Mouse (Mus musculus) urinary bladder, postnatal 0 days (tissue): ENCODE data around the gene Pan2. TPM values are rescaled to one million over a fixed set of nuclear protein-coding genes. Genes with fewer than 3 reads are reported as not detected.

Experiments
- polyA plus RNA-seq: library from polyadenylated mRNA; unstranded; fragments of >200 nt; fragmentation: Nextera tagmentation; extraction: Ambion mirVana; gene quantifications from 2 replicates; pipeline ENCODE4 v1.2.1, GENCODE M21; 2015

Pan2 gene
- polyA plus RNA-seq: 11.6 and 12.1 TPM in 2 replicates

DNA sequence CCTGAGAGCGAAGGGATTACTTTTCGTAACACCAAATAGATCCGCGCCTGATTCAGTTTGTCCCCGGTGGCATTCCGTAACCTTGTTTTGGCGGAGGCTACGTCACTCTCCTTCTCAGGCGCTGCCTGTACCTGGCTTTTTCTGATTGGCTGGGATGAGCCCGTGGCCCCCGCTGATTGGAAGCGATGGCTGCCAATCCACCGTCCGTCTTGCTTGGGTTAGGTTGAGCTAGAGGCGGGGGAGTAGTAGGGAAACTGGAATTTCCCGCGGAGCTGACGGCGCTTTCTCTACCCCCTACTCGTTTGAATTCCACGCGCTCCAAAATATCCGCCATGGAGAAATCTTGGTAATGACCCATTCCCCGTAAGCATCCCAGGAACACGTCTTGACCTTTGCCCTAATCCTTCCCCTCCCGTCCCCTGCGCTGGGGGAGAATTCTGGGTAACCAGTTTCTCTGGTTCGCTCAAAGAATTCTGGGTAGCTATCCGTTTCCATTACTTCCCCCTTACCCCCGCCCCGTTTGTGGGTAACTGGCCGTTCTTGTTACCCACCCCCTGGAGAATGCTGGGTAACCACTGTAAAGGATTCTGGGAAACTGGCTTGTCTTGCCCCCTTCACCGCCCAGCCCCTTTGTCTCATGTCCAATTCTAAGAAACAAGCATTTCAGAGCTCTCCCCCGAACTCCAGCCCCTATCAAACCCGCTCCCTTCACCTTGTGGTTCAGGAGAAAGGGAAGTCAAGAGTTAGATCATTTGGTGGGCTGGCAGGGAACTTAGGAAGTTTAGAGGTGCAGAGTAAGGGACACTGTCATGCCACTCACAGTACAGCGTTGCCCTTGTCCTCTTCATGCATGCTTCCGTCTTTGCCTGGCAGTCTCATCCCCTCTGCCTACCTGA is at the start of gene Pan2:
Gene Pan2 (plus strand): TSS at position 210 of the 896 bp plus-strand sequence.

DNA sequence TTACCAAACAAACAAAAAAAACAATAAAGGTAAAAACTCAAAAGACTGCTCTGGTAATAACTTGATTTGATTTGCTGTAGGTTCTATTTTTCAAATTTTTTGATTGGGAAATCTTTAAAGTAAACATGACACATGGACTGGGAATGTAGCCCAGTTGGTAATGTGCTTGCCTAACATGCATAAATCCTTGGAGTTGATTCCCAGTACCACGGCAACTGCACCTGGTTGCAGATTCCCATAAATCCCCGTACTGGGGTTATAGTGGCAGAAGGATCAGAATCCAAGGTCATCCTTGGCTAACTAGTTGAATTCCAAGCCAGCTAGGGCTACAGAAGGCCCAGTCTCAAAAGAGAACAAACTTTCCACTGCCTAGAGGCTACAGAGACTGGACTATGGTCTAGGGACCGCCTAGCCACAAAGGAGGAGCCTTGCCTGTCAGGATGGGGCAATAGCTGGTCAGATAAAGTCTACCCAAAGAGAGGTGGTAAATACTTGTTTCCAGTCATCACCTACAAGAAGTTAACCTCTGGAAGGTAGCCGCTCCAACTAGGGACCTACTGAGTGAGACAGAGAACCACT is 49.4 kb upstream of the Pan2 start, which contains the start of gene Apon:
Gene Apon (plus strand): TSS at position 420 of the 579 bp plus-strand sequence.

DNA sequence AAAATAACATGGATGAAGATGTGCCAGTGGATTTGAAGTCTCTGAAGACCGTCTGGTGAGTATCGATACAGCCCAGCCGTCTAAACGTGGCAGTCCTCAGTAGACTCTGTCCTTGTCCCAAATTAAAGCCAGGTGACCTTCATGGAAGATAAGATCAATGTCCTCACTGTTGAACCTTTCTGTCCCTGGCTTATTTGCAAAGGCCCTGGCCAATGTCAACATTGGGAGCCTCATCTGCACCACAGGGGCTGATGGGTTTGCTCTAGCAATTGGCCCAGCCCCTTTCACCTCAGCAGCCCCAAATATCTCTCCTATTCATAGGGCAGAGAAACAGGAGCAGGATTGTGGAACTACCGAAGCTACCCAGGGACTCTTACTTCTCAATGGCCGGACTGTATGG is 34.8 kb upstream of the Pan2 start, which contains the start of gene Apof:
Gene Apof (plus strand): TSS at position 301 of the 400 bp plus-strand sequence.

DNA sequence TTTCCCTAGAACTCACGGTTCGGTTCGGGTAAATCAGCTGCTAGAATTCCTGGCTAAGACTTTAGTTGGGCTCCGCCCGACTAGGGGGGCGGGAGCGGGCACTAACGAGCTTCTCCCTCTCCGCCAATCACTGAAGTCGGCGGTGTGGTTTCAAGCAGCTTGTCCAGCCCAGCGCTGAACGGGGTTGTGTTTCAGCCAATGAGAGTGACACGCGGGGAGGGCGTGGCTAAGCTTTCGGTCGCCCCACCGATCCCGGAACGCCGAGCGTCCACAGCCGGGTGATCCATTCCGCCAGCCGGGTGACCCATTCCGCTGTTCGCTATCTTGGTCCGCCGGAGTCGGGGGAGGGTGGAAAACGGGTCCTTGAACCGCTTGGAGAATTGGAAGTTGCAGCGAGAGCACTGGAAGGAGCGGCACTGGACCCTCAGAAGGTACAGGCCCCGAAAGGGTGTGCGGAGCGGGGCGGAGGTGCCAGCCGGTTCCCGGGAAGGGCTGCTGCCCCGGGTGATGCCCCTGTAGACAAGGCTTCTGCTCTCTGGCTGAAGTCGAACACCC is 32.8 kb upstream of the Pan2 start, which contains the start of gene Stat2:
Gene Stat2 (plus strand): TSS at position 273 of the 555 bp plus-strand sequence.

DNA sequence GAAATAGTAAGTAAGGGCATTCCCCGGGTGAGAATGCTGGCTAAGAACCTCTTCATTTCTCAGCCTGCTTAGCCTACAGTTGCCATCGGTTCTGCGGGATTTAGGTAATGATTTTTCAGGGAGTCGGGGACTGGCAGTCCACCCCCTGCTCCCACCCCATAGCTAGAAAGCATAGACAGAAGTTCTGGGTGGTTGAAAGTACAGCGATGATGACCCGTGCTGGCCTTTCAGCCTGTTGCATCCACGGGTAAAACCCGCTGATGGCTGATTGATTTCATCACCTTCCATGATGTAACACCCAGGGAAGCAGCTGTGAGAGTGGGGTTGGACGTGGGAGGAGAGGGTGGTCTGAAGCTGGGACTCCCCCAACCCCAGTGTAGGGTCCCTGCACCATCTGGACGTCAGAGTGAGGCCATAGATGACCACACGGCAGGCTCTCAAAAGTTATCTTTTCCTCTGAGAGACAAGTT is 4.4 kb upstream of the Pan2 start, which contains the start of gene Il23a:
Gene Il23a (minus strand): TSS at position 51 of the 470 bp plus-strand sequence.

DNA sequence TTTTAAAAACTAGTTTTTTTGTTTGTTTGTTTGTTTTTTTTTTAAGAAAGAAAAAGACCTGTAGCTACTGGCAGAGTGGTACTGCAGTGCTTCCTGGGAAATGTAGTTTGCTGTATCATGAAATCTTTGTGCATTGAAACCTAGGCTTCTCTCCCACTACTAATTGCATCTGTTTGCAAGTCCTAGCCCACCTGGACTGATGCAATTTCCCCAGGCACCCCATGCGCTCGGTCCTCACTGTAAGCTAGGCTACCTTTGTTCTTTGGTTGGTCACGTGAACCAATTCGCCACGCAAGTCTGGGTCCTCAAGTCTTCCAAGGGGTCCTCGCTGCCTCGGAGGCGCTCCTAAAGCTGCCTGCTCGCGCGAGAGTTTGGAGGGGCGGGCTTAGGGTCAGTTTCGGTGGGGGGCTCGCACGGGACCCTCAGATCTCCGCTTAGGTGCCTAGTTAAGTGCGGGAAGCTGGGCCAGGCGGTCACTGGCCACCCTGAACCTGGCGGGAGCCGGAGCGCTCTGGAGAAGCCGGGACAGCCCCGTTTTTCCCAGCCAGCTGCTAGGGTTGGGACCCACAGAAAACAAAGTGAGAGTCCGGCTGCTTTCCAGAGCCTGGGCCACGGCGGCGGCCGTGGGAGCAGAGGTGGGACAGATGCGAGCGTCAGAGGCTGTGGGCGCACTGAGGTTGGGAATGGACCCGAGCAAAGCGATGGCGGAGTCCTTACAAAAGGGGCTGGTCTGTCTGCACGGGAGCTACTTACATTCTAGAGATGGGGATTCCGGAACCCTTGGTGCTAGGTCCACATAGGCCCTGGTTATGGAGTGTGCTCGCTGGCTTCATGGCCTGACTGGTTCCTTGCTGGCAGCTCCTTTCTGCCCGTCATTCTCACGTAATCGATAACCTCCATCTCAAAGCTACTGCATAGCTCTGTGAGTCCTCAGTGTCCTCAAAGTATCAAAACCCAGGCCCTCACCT is 19.3 kb downstream of the Pan2 start, which contains the start of gene Cnpy2:
Gene Cnpy2 (plus strand): TSS at position 319 of the 968 bp plus-strand sequence.

DNA sequence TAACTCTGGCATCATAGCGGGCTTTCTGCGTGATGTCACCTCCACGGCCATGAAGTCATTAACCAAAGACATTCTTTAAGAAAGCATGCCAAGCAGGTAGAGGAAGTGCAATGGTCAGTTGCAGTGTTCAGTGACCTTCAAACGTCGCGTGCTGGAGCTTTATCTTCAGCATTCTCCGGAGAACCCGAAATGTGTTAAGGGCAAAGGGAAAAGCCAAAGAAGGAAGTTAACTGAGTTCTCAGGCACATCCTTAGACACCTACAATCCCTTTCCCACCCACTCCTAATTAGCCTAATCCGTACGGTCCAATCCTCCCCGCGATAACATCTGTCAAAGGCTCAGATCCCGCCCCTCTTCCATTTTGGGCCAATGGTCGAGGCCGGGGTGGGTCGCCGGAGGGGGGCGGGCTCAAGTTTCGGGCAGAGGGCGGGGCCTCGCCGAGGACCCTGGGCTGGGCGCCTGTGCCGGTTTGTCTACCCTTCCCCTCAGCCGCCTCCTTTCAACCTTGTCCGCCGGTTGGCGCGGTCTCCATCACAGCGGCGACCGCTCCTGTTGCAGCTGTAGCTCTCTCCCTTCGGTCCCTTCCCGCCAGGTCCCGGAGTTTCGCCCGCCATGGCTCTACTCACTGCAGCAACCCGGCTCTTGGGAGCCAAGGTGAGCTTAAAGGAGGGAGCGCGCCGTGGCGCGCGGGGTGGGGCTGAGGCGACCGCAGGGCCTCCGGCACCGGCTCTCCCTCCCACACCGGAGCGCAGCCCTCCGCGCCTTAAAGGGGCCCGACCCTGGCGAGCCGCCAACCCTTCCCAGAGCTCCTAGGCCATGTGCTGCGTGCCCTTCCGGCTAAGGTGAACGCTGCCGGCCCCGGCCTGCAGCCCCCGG is 34.4 kb downstream of the Pan2 start, which contains the start of gene Cs:
Gene Cs (plus strand): TSS at position 429 of the 876 bp plus-strand sequence.

DNA sequence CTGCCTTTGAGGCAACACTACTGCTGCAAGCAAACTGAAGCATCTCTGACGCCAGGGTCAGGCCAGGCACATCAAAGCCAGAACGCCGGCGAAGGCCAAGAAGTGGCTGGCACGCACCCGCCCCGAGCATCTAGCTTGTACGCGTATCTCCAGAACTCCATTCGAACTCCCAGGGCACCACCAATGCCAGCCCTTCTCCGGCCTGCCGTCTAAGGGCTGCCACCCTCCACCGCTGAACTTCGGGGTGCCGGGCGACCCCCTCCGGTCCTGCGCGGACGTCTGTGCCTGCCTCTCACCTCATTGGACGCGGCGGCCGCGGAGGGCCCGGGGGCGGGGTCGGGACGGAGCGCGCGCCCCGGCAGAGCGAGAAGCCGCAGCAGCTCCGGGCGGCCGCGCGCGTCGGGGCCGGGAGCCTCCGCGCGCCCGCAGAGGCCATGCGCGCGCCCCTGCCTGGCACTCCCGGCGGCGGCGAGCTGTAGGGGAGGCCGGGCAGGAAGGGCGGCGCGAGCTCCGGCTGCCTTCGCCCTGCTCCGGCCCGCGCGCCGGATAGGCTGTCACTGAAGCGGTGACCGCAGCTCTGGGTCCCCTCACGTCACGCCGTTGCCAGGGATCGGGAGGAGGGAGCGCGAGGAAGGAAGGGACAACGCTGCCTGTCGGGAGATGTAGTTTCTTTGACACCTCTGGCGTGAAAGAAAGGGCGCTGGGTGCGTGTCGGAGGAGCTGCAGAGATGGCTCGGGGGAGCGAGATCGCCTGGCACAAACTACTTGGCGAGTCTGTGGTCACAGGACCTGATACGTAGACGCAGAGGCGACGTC is 65.5 kb downstream of the Pan2 start, which contains the start of gene Coq10a:
Gene Coq10a (minus strand): TSS at position 596 of the 816 bp plus-strand sequence.

Other genes starting within 250 kb of the Pan2 start
- gene Ptges3, start 244.4 kb upstream of the Pan2 start, polyA plus RNA-seq: 280 and 335 TPM in 2 replicates
- gene Atp5b, start 220.1 kb upstream of the Pan2 start, polyA plus RNA-seq: 2,155 and 2,375 TPM in 2 replicates
- 6.9 and 7.2 TPM in 2 replicates for gene Baz2a, start 211.8 kb upstream of the Pan2 start, polyA plus RNA-seq
- 28.2 and 31.3 TPM in 2 replicates for gene Rbms2, start 123.0 kb upstream of the Pan2 start, polyA plus RNA-seq
- 0.37 and 0.49 TPM in 2 replicates for gene Gls2, start 108.9 kb upstream of the Pan2 start, polyA plus RNA-seq
- 20.3 and 21.2 TPM in 2 replicates for gene Spryd4, start 91.5 kb upstream of the Pan2 start, polyA plus RNA-seq
- gene Mip, start 77.5 kb upstream of the Pan2 start, polyA plus RNA-seq: not detected in 2 replicates
- 10.5 and 13.6 TPM in 2 replicates for gene Timeless, start 71.3 kb upstream of the Pan2 start, polyA plus RNA-seq
- gene Apon, start 49.2 kb upstream of the Pan2 start, polyA plus RNA-seq: 0.12 TPM in 1 of 2 replicates, not detected in the other
- 0.46 and 1.4 TPM in 2 replicates for gene Apof, start 34.7 kb upstream of the Pan2 start, polyA plus RNA-seq
- 10.9 and 12.7 TPM in 2 replicates for gene Stat2, start 32.8 kb upstream of the Pan2 start, polyA plus RNA-seq
- gene Il23a, start 4.6 kb upstream of the Pan2 start, polyA plus RNA-seq: not detected in 2 replicates
- gene Cnpy2, start 19.1 kb downstream of the Pan2 start, polyA plus RNA-seq: 170 and 182 TPM in 2 replicates
- 150 and 164 TPM in 2 replicates for gene Cs, start 34.4 kb downstream of the Pan2 start, polyA plus RNA-seq
- gene Coq10a, start 65.7 kb downstream of the Pan2 start, polyA plus RNA-seq: 16.9 TPM in 2 replicates
- gene Ankrd52, start 73.8 kb downstream of the Pan2 start, polyA plus RNA-seq: 6.7 and 7.2 TPM in 2 replicates
- gene Slc39a5, start 97.9 kb downstream of the Pan2 start, polyA plus RNA-seq: 0.06 TPM in 1 of 2 replicates, not detected in the other
- gene Nabp2, start 108.2 kb downstream of the Pan2 start, polyA plus RNA-seq: 51.6 and 55.2 TPM in 2 replicates
- gene Rnf41, start 108.3 kb downstream of the Pan2 start, polyA plus RNA-seq: 26.1 and 26.5 TPM in 2 replicates
- gene Smarcc2, start 155.9 kb downstream of the Pan2 start, polyA plus RNA-seq: 25.9 and 32.1 TPM in 2 replicates
- 9,114 and 9,500 TPM in 2 replicates for gene Myl6, start 190.8 kb downstream of the Pan2 start, polyA plus RNA-seq
- 3.1 and 3.2 TPM in 2 replicates for gene Myl6b, start 195.3 kb downstream of the Pan2 start, polyA plus RNA-seq
- 35.3 and 39.3 TPM in 2 replicates for gene Esyt1, start 222.5 kb downstream of the Pan2 start, polyA plus RNA-seq
- gene Zc3h10, start 244.4 kb downstream of the Pan2 start, polyA plus RNA-seq: 6.9 and 8.0 TPM in 2 replicates
- gene Rpl41, start 246.0 kb downstream of the Pan2 start, polyA plus RNA-seq: 3,278 and 3,571 TPM in 2 replicates